Mouse (Mus musculus) erythroblast, embryonic 14.5 days (primary cell): Measurements from ENCODE around the gene Plscr1.

Experiments
- GATA1 ChIP-seq: IDR thresholded peaks from 2 replicates; pipeline ENCODE4 v1.6.1; 2012; ENCODE audit warnings: low read length, inconsistent platforms, mixed read lengths
- TAL1 ChIP-seq: IDR thresholded peaks from 3 replicates; pipeline ENCODE4 v1.6.1; 2012; ENCODE audit warnings: low read length, inconsistent platforms, mixed read lengths

- no peak for TF ChIP-seq TAL1
- no peak for TF ChIP-seq GATA1
These were observed 22.8 kb upstream of the Plscr1 start for GRCm38 (mm10) chr9:92226795-92227194.
